In genomic region chr17:85485065-85485945, GRCm38 (mm10) we compare ENCODE assay signal across 12 mouse cellular contexts.
DNase-seq lines count a peak whose midpoint lies in the region; ATAC-seq lines count a peak whose summit lies in the region.
"Had no signal": no experiment of that assay in that cellular context is flagged by ENCODE, and none has a peak within 500 bp of the region (broad histone marks: within the 10 kb centered on the region; RNA-seq: fewer than 3 reads in every experiment).

No protein-coding gene starts in this region.

- H3K9me3 ChIP-seq in heart, embryonic 16.5 days (replicated peaks; ENCODE audit: control insufficient read depth, low read length): no peaks in the 10 kb centered on the region
- no peaks in the 10 kb centered on the region for H3K9me3 ChIP-seq in embryonic facial prominence, embryonic 14.5 days (ENCODE audit: control insufficient read depth, low read length)
- no peaks in the 10 kb centered on the region for H3K9me3 ChIP-seq in limb, embryonic 13.5 days
- H3K9me3 ChIP-seq in stomach, embryonic 15.5 days: no peaks in the 10 kb centered on the region
- no peaks in the 10 kb centered on the region for H3K9me3 ChIP-seq in hindbrain, embryonic 12.5 days (replicated peaks)

- WGBS in heart, embryonic 16.5 days: 3% methylated on average over 30 of the region's 30 CpGs
- WGBS in embryonic facial prominence, embryonic 14.5 days: 1% methylated on average over 30 of the region's 30 CpGs
- 1% methylated on average over 30 of the region's 30 CpGs for WGBS in limb, embryonic 13.5 days
- 3% methylated on average over 30 of the region's 30 CpGs for WGBS in stomach, embryonic 15.5 days
- WGBS in hindbrain, embryonic 12.5 days: under 1% methylated on average over 30 of the region's 30 CpGs

- H3K4me3 ChIP-seq in heart, embryonic 16.5 days (ENCODE audit: low read length): no peak overlapping the region; the same call in 1 of the 2 replicates
- 0 out of 2 replicates have a peak overlapping the region, but pooled peaks have one; percentile 3 for H3K4me3 ChIP-seq in embryonic facial prominence, embryonic 14.5 days (ENCODE audit: low read depth, low read length)
- no peak overlapping the region for H3K4me3 ChIP-seq in limb, embryonic 13.5 days
- H3K4me3 ChIP-seq in stomach, embryonic 15.5 days (replicated peaks): peak overlapping the region; percentile 7; the same call in 1 of the 2 replicates
- H3K4me3 ChIP-seq in hindbrain, embryonic 12.5 days: no peak overlapping the region

- peaks cover 89% of the 10 kb centered on the region for H3K27me3 ChIP-seq in heart, embryonic 16.5 days (ENCODE audit: control insufficient read depth, insufficient read depth, low read length)
- H3K27me3 ChIP-seq in embryonic facial prominence, embryonic 14.5 days (replicated peaks; ENCODE audit: control insufficient read depth, insufficient read depth, low read length): peaks cover 92% of the 10 kb centered on the region
- H3K27me3 ChIP-seq in limb, embryonic 13.5 days: peaks cover 99% of the 10 kb centered on the region
- peaks cover 86% of the 10 kb centered on the region for H3K27me3 ChIP-seq in stomach, embryonic 15.5 days (replicated peaks)
- peaks cover 98% of the 10 kb centered on the region for H3K27me3 ChIP-seq in hindbrain, embryonic 12.5 days
- H3K27me3 ChIP-seq: CH12.LX had no signal

- H3K4me2 ChIP-seq in heart, embryonic 16.5 days (ENCODE audit: low read depth, low read length): peak overlapping the region; percentile 4; the same call in 1 of the 2 replicates
- peak overlapping the region; percentile 23 for H3K4me2 ChIP-seq in embryonic facial prominence, embryonic 14.5 days (ENCODE audit: low read depth, low read length)
- peak overlapping the region; percentile 51 for H3K4me2 ChIP-seq in limb, embryonic 13.5 days (replicated peaks)
- no peak overlapping the region; the same call in 1 of the 2 replicates for H3K4me2 ChIP-seq in stomach, embryonic 15.5 days
- no peak overlapping the region for H3K4me2 ChIP-seq in hindbrain, embryonic 12.5 days (replicated peaks)

- no peak for DNase-seq in heart, adult 18-20 months
- no peak for DNase-seq in embryonic facial prominence, embryonic 14.5 days (ENCODE audit: low spot score)
- no peak for DNase-seq in B cell, adult 2 months
- no peak for DNase-seq in adrenal gland, postnatal 10 days
- DNase-seq: kidney, postnatal 10 days; right cerebral cortex, postnatal 25 days; thymus, adult 2 months had no signal

- H3K36me3 ChIP-seq in heart, embryonic 16.5 days (ENCODE audit: control insufficient read depth, insufficient read depth): no peaks in the 10 kb centered on the region
- no peaks in the 10 kb centered on the region for H3K36me3 ChIP-seq in embryonic facial prominence, embryonic 14.5 days (ENCODE audit: control insufficient read depth, insufficient read depth, low read length)
- H3K36me3 ChIP-seq in limb, embryonic 13.5 days: no peaks in the 10 kb centered on the region
- H3K36me3 ChIP-seq in stomach, embryonic 15.5 days: no peaks in the 10 kb centered on the region
- H3K36me3 ChIP-seq in hindbrain, embryonic 12.5 days: no peaks in the 10 kb centered on the region

- H3K4me1 ChIP-seq in heart, embryonic 16.5 days (ENCODE audit: control insufficient read depth, insufficient read depth, low read length): 0 out of 2 replicates have a peak, but pooled peaks cover 2% of the 10 kb centered on the region
- no peaks in the 10 kb centered on the region for H3K4me1 ChIP-seq in embryonic facial prominence, embryonic 14.5 days (ENCODE audit: control insufficient read depth, insufficient read depth, low read length)
- H3K4me1 ChIP-seq in limb, embryonic 13.5 days: peaks cover 10% of the 10 kb centered on the region; the same call in 1 of the 2 replicates
- peaks cover 8% of the 10 kb centered on the region; the same call in 1 of the 2 replicates for H3K4me1 ChIP-seq in stomach, embryonic 15.5 days
- H3K4me1 ChIP-seq in hindbrain, embryonic 12.5 days: peaks cover 4% of the 10 kb centered on the region

- ATAC-seq in heart, embryonic 16.5 days (replicated peaks; ENCODE audit: extremely low read depth, insufficient read depth, low FRiP score): no peak
- no peak for ATAC-seq in embryonic facial prominence, embryonic 14.5 days (ENCODE audit: low read depth)
- ATAC-seq in limb, embryonic 13.5 days (ENCODE audit: low FRiP score, low read depth): no peak
- no peak for ATAC-seq in stomach, embryonic 15.5 days (ENCODE audit: insufficient read depth, low FRiP score, low read depth)
- ATAC-seq in hindbrain, embryonic 12.5 days (ENCODE audit: low FRiP score): no peak

- H3K9ac ChIP-seq in heart, embryonic 16.5 days (ENCODE audit: low read length): no peak overlapping the region
- no peak overlapping the region for H3K9ac ChIP-seq in embryonic facial prominence, embryonic 14.5 days (ENCODE audit: low read depth, low read length)
- no peak overlapping the region for H3K9ac ChIP-seq in limb, embryonic 13.5 days
- H3K9ac ChIP-seq in stomach, embryonic 15.5 days: no peak overlapping the region
- no peak overlapping the region for H3K9ac ChIP-seq in hindbrain, embryonic 12.5 days

- H3K27ac ChIP-seq in heart, embryonic 16.5 days (ENCODE audit: low read length): no peak overlapping the region
- H3K27ac ChIP-seq in embryonic facial prominence, embryonic 14.5 days (replicated peaks; ENCODE audit: low read depth, low read length): no peak overlapping the region
- H3K27ac ChIP-seq in limb, embryonic 13.5 days: no peak overlapping the region
- no peak overlapping the region for H3K27ac ChIP-seq in stomach, embryonic 15.5 days
- H3K27ac ChIP-seq in hindbrain, embryonic 12.5 days: no peak overlapping the region

Comparison
In these comparisons a context has a peak if more than half of its experiments do, and no peak if none do; other contexts are left out.
1. H3K4me2 ChIP-seq: peak in heart, embryonic 16.5 days (single experiment), embryonic facial prominence, embryonic 14.5 days (single experiment) and limb, embryonic 13.5 days (single experiment); none in stomach, embryonic 15.5 days (single experiment) and hindbrain, embryonic 12.5 days (single experiment).
2. H3K4me3 ChIP-seq: peak in embryonic facial prominence, embryonic 14.5 days (single experiment) and stomach, embryonic 15.5 days (single experiment); none in heart, embryonic 16.5 days (single experiment), limb, embryonic 13.5 days (single experiment) and hindbrain, embryonic 12.5 days (single experiment).